Mouse (Mus musculus): ENCODE results near the gene Clta. TPM values are rescaled to one million over a fixed set of nuclear protein-coding genes. Genes with fewer than 3 reads are reported as not detected.
A peak's percentile ranks its signal among the peaks of the same experiment; 100 is the strongest.

Gene Clta
- total and polyA plus RNA-seq, 3 experiments, result 301 to 454 (median 450) TPM

DNA sequence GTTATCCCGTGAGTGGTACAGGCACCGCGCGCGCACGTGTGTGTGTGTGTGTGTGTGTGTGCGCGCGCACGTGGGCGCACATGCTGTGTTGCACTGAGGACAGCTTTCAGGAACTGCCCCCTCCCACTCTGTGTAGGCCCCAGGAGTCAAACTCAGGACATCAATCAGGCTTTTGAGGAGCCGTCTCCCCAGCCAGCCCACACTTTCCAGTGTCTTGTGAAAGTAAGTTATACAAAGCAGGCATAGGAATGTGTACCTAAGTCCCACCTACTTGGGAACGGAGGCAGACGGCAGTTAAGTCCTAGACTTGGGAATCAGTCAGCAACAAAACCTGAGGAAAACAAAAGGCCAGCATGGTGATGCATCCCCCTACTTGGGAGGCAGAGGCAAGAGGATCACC is 58.6 kb downstream of the Clta start:
- dilution Hi-C loops (cut with MboI; ENCODE audit: extremely low pct_ligation_motif_present, extremely low pct_unique_long_range_greater_than_20kb, low sequenced_read_pairs), result no loop called here
- in situ Hi-C loops (cut with MboI; ENCODE audit: low pct_ligation_motif_present, low pct_unique_long_range_greater_than_20kb, low sequenced_read_pairs), result no loop called here
- no peak overlapping the region for H3K4me2 ChIP-seq (ENCODE audit: insufficient read depth, low read depth, poor library complexity, severe bottlenecking)
- no peak for TF ChIP-seq RCOR1 (conservative IDR thresholded peaks at IDR 0.05; ENCODE audit: low read depth, low read length)
- no peak for TF ChIP-seq USF1 (IDR thresholded peaks at IDR 0.05; ENCODE audit: low read depth, low read length)
- H3K27ac ChIP-seq (ENCODE audit: insufficient read depth, low read depth), result no peak overlapping the region
- no peak overlapping the region for H3K9ac ChIP-seq (ENCODE audit: insufficient read depth, low read depth)
- peaks cover 25 to 48% of the 10 kb centered on the region in 2 experiments for H3K36me3 ChIP-seq (replicated peaks in 1 of 2; ENCODE audit: control insufficient read depth in 1 of 2, insufficient read depth in 1 of 2, low read length in 1 of 2)
- peaks cover 3% of the 10 kb centered on the region; the same call in 1 of the 2 replicates for H3K79me2 ChIP-seq (replicated peaks; ENCODE audit: control insufficient read depth, extremely low read depth, insufficient read depth, poor library complexity, severe bottlenecking)
- no peak for DNase-seq (ENCODE audit: extremely low read depth)
- no peak overlapping the region for H3K4me3 ChIP-seq (replicated peaks in 1 of 3; ENCODE audit: low read depth in 2 of 3, low read length in 2 of 3, poor library complexity in 1 of 3)
- no peaks in the 10 kb centered on the region for H3K9me3 ChIP-seq (replicated peaks; ENCODE audit: low read length)
- H3K27me3 ChIP-seq (replicated peaks), result no peaks in the 10 kb centered on the region
- H3K4me1 ChIP-seq (ENCODE audit: control insufficient read depth in 1 of 2, insufficient read depth in 2 of 2), result peaks cover 0 to 18% of the 10 kb centered on the region in 2 experiments; a peak in 2 of 4 replicates

DNA sequence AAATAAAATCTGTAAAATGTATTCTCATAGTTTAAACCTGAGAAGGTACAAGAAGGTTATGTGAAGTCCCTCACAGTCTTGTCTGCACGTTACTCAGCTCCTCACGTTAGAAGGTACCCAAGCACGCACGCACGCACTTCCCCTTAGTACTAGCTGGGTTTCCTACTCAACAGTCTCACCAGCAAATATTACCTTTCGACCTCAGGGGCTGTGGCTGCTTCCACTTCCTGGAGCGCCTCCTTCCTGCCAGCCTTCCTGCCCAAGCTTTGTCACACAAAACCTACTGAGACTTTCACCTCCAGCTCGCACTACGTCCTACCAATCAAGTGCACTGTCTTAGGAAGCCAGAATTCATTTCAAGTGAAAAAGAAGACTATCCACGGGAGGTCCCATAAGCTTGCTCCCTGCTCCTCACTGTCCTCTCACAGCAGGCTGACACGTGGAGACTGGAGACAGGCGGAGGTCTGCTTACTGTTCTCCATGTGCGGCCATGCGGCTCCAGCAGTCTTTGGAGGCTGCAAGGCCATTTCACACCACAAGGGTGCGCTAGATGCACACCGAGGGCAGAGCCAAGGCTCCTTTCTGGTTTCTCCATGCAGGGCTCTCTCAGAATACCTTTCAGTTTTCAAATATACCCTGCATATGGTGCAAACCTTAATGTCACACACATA is 61.2 kb downstream of the Clta start:
- peak overlapping the region; percentile 76 for H3K4me2 ChIP-seq (ENCODE audit: insufficient read depth, low read depth, poor library complexity, severe bottlenecking)
- peak; percentile 94 for DNase-seq (ENCODE audit: extremely low read depth)
- in situ Hi-C loops (cut with MboI; ENCODE audit: low pct_ligation_motif_present, low pct_unique_long_range_greater_than_20kb, low sequenced_read_pairs) (no loop called here), dilution Hi-C loops (cut with MboI; ENCODE audit: extremely low pct_ligation_motif_present, extremely low pct_unique_long_range_greater_than_20kb, low sequenced_read_pairs) (no loop called here)
- peaks cover 0 to 28% of the 10 kb centered on the region in 2 experiments; a peak in 2 of 4 replicates for H3K4me1 ChIP-seq (ENCODE audit: control insufficient read depth in 1 of 2, insufficient read depth in 2 of 2)
- H3K27ac ChIP-seq (ENCODE audit: insufficient read depth, low read depth), result peak overlapping the region; percentile 75
- H3K36me3 ChIP-seq (replicated peaks in 1 of 2; ENCODE audit: control insufficient read depth in 1 of 2, insufficient read depth in 1 of 2, low read length in 1 of 2), result peaks cover 14 to 27% of the 10 kb centered on the region in 2 experiments
- H3K9ac ChIP-seq (ENCODE audit: insufficient read depth, low read depth), result peak overlapping the region; percentile 59
- peaks cover 5% of the 10 kb centered on the region; the same call in 1 of the 2 replicates for H3K79me2 ChIP-seq (replicated peaks; ENCODE audit: control insufficient read depth, extremely low read depth, insufficient read depth, poor library complexity, severe bottlenecking)
- H3K4me3 ChIP-seq (replicated peaks in 1 of 3; ENCODE audit: low read depth in 2 of 3, low read length in 2 of 3, poor library complexity in 1 of 3), result peak overlapping the region; percentile 10 to 45 (median 38)
- no peaks in the 10 kb centered on the region for H3K9me3 ChIP-seq (replicated peaks; ENCODE audit: low read length)
- no peaks in the 10 kb centered on the region for H3K27me3 ChIP-seq (replicated peaks)
- TF ChIP-seq MAX (IDR thresholded peaks at IDR 0.05; ENCODE audit: low read length), result peak; percentile 99
- TF ChIP-seq NRF1 (IDR thresholded peaks at IDR 0.05; ENCODE audit: low read depth, low read length), result no peak; the same call in 1 of the 2 replicates
- peak; percentile 53; the same call in 1 of the 2 replicates for TF ChIP-seq POLR2AphosphoS2 (IDR thresholded peaks at IDR 0.05; ENCODE audit: low read depth, low read length)
- no peak for TF ChIP-seq PAX5 (IDR thresholded peaks at IDR 0.05; ENCODE audit: low read length)
- TF ChIP-seq GABPA (IDR thresholded peaks at IDR 0.05; ENCODE audit: insufficient replicate concordance, low read depth, low read length), result no peak
- no peak for TF ChIP-seq CHD2 (IDR thresholded peaks at IDR 0.05; ENCODE audit: low read length)
- TF ChIP-seq IRF4 (IDR thresholded peaks at IDR 0.05; ENCODE audit: low read depth, low read length), result no peak; the same call in 1 of the 2 replicates
- no peak for TF ChIP-seq JUND (conservative IDR thresholded peaks at IDR 0.05; ENCODE audit: low read depth, low read length)
- no peak for TF ChIP-seq ZNF384 (IDR thresholded peaks at IDR 0.05; ENCODE audit: low read depth, low read length)
- TF ChIP-seq POLR2A (IDR thresholded peaks at IDR 0.05; ENCODE audit: low read depth, low read length), result peak; percentile 67
- peak; percentile 2; the same call in 1 of the 2 replicates for TF ChIP-seq JUN (IDR thresholded peaks at IDR 0.05; ENCODE audit: insufficient read depth, low read depth, low read length)
- TF ChIP-seq RAD21 (IDR thresholded peaks at IDR 0.05; ENCODE audit: low read depth, low read length), result peak; percentile 99
- no peak for TF ChIP-seq EP300 (IDR thresholded peaks at IDR 0.05; ENCODE audit: low read length)
- no peak for TF ChIP-seq USF1 (IDR thresholded peaks at IDR 0.05; ENCODE audit: low read depth, low read length)
- TF ChIP-seq TBP (conservative IDR thresholded peaks at IDR 0.05; ENCODE audit: low read depth, low read length), result peak; percentile 75; the same call in 1 of the 2 replicates
- no peak for TF ChIP-seq ZKSCAN1 (IDR thresholded peaks at IDR 0.05; ENCODE audit: borderline replicate concordance, low read depth, low read length)
- TF ChIP-seq BHLHE40 (IDR thresholded peaks at IDR 0.05; ENCODE audit: low read depth, low read length), result peak; percentile 97
- peak; percentile 55; the same call in 1 of the 2 replicates for TF ChIP-seq ZC3H11A (IDR thresholded peaks at IDR 0.05; ENCODE audit: low read depth, low read length)
- TF ChIP-seq UBTF (IDR thresholded peaks at IDR 0.05; ENCODE audit: low read depth, low read length), result no peak
- TF ChIP-seq USF2 (conservative IDR thresholded peaks at IDR 0.05; ENCODE audit: low read depth, low read length), result no peak
- no peak for TF ChIP-seq MAZ (IDR thresholded peaks at IDR 0.05; ENCODE audit: low read depth, low read length)
- TF ChIP-seq KAT2A (IDR thresholded peaks at IDR 0.05; ENCODE audit: insufficient replicate concordance, low read length), result no peak
- no peak for TF ChIP-seq MAFK (IDR thresholded peaks at IDR 0.05; ENCODE audit: insufficient replicate concordance, low read length)
- TF ChIP-seq SIN3A (IDR thresholded peaks at IDR 0.05; ENCODE audit: low read length), result peak; percentile 82
- peak; percentile 56; the same call in 1 of the 2 replicates for TF ChIP-seq HCFC1 (IDR thresholded peaks at IDR 0.05; ENCODE audit: low read depth, low read length)
- TF ChIP-seq CTCF (conservative IDR thresholded peaks at IDR 0.05 in 1 of 2, IDR thresholded peaks at IDR 0.05 in 1 of 2; ENCODE audit: low read depth in 2 of 2, low read length in 2 of 2), result peak; percentile 95 to 98
- TF ChIP-seq SMC3 (IDR thresholded peaks at IDR 0.05; ENCODE audit: low read depth, low read length), result peak; percentile 94
- TF ChIP-seq NELFE (IDR thresholded peaks at IDR 0.05; ENCODE audit: low read depth, low read length), result peak; percentile 76
- TF ChIP-seq RCOR1 (conservative IDR thresholded peaks at IDR 0.05; ENCODE audit: low read depth, low read length), result no peak
- no peak for TF ChIP-seq MEF2A (IDR thresholded peaks at IDR 0.05; ENCODE audit: borderline replicate concordance, low read depth, low read length)
- TF ChIP-seq ETS1 (conservative IDR thresholded peaks at IDR 0.05; ENCODE audit: low read depth, low read length), result peak; percentile 69

All from CH12.LX (cell line).